16 mouse cellular contexts compared by ENCODE assay signal in genomic region chr2:57849338-57850057, GRCm38 (mm10).
A peak's percentile ranks its signal among the peaks of the same experiment; 100 is the strongest.
DNase-seq lines count a peak whose midpoint lies in the region; ATAC-seq and TF ChIP-seq lines count a peak whose summit lies in the region.
"Had no signal": no experiment of that assay in that cellular context is flagged by ENCODE, and none has a peak within 500 bp of the region (broad histone marks: within the 10 kb centered on the region; RNA-seq: fewer than 3 reads in every experiment).

No protein-coding gene starts in this region.

- DNase-seq in brain, embryonic 14.5 days (ENCODE audit: low read depth) = peak; percentile 78
- DNase-seq in testis, postnatal 10 days (ENCODE audit: low spot score) = no peak
- DNase-seq: cerebellum, postnatal 14 days; gastrocnemius, postnatal 25 days had no signal

- peak overlapping the region; percentile 76 for H3K27ac ChIP-seq in embryonic facial prominence, embryonic 12.5 days
- no peak overlapping the region for H3K27ac ChIP-seq in hindbrain, embryonic 13.5 days
- H3K27ac ChIP-seq in midbrain, embryonic 12.5 days (replicated peaks) = no peak overlapping the region
- H3K27ac ChIP-seq in liver, embryonic 12.5 days = no peak overlapping the region
- H3K27ac ChIP-seq: hindbrain, embryonic 15.5 days; kidney, postnatal 0 days; limb, embryonic 15.5 days; lung, embryonic 15.5 days had no signal

- H3K4me3 ChIP-seq in embryonic facial prominence, embryonic 12.5 days = no peak overlapping the region
- H3K4me3 ChIP-seq in hindbrain, embryonic 13.5 days = no peak overlapping the region
- H3K4me3 ChIP-seq in midbrain, embryonic 12.5 days = no peak overlapping the region
- no peak overlapping the region for H3K4me3 ChIP-seq in liver, embryonic 12.5 days
- H3K4me3 ChIP-seq: heart, embryonic 12.5 days; hindbrain, embryonic 15.5 days; limb, embryonic 15.5 days; lung, embryonic 15.5 days; megakaryocyte, embryonic 14.5 days had no signal

- TF ChIP-seq CTCF in brain, embryonic 14.5 days (IDR thresholded peaks at IDR 0.05; ENCODE audit: borderline replicate concordance, extremely low read depth, insufficient read depth, insufficient read length) = no peak

- no peak overlapping the region for H3K9ac ChIP-seq in embryonic facial prominence, embryonic 12.5 days
- no peak overlapping the region for H3K9ac ChIP-seq in hindbrain, embryonic 13.5 days
- H3K9ac ChIP-seq in midbrain, embryonic 12.5 days (replicated peaks) = no peak overlapping the region
- no peak overlapping the region for H3K9ac ChIP-seq in liver, embryonic 12.5 days
- H3K9ac ChIP-seq: heart, embryonic 12.5 days; hindbrain, embryonic 15.5 days; limb, embryonic 15.5 days; lung, embryonic 15.5 days had no signal

- no peaks in the 10 kb centered on the region for H3K27me3 ChIP-seq in embryonic facial prominence, embryonic 12.5 days
- H3K27me3 ChIP-seq in hindbrain, embryonic 13.5 days = no peaks in the 10 kb centered on the region
- H3K27me3 ChIP-seq in midbrain, embryonic 12.5 days = no peaks in the 10 kb centered on the region
- no peaks in the 10 kb centered on the region for H3K27me3 ChIP-seq in liver, embryonic 12.5 days (replicated peaks)
- H3K27me3 ChIP-seq: heart, embryonic 12.5 days; hindbrain, embryonic 15.5 days; limb, embryonic 15.5 days; lung, embryonic 15.5 days; megakaryocyte, embryonic 14.5 days had no signal

- no peak overlapping the region for H3K4me2 ChIP-seq in embryonic facial prominence, embryonic 12.5 days (replicated peaks)
- no peak overlapping the region for H3K4me2 ChIP-seq in hindbrain, embryonic 13.5 days
- no peak overlapping the region for H3K4me2 ChIP-seq in midbrain, embryonic 12.5 days (replicated peaks)
- no peak overlapping the region for H3K4me2 ChIP-seq in liver, embryonic 12.5 days
- H3K4me2 ChIP-seq: heart, embryonic 12.5 days; hindbrain, embryonic 15.5 days; limb, embryonic 15.5 days; lung, embryonic 15.5 days had no signal

- H3K4me1 ChIP-seq in embryonic facial prominence, embryonic 12.5 days = peaks cover 3% of the 10 kb centered on the region; the same call in 1 of the 2 replicates
- peaks cover 18% of the 10 kb centered on the region for H3K4me1 ChIP-seq in hindbrain, embryonic 13.5 days (replicated peaks)
- peaks cover 18% of the 10 kb centered on the region; the same call in 1 of the 2 replicates for H3K4me1 ChIP-seq in midbrain, embryonic 12.5 days
- no peaks in the 10 kb centered on the region for H3K4me1 ChIP-seq in liver, embryonic 12.5 days
- H3K4me1 ChIP-seq: lung, embryonic 15.5 days; megakaryocyte, embryonic 14.5 days had no signal

- no peak for TF ChIP-seq POLR2A in brain, embryonic 14.5 days (IDR thresholded peaks at IDR 0.05; ENCODE audit: borderline replicate concordance, extremely low read depth, insufficient read depth, insufficient read length, poor library complexity, severe bottlenecking)

- no peaks in the 10 kb centered on the region for H3K36me3 ChIP-seq in embryonic facial prominence, embryonic 12.5 days
- no peaks in the 10 kb centered on the region for H3K36me3 ChIP-seq in hindbrain, embryonic 13.5 days
- H3K36me3 ChIP-seq in midbrain, embryonic 12.5 days = no peaks in the 10 kb centered on the region
- H3K36me3 ChIP-seq in liver, embryonic 12.5 days = no peaks in the 10 kb centered on the region
- H3K36me3 ChIP-seq: heart, embryonic 12.5 days; hindbrain, embryonic 15.5 days; limb, embryonic 15.5 days; lung, embryonic 15.5 days had no signal

- no peaks in the 10 kb centered on the region for H3K9me3 ChIP-seq in embryonic facial prominence, embryonic 12.5 days
- no peaks in the 10 kb centered on the region for H3K9me3 ChIP-seq in hindbrain, embryonic 13.5 days
- no peaks in the 10 kb centered on the region for H3K9me3 ChIP-seq in midbrain, embryonic 12.5 days
- no peaks in the 10 kb centered on the region for H3K9me3 ChIP-seq in liver, embryonic 12.5 days (replicated peaks)
- H3K9me3 ChIP-seq: heart, embryonic 12.5 days; hindbrain, embryonic 15.5 days; limb, embryonic 15.5 days; lung, embryonic 15.5 days; megakaryocyte, embryonic 14.5 days had no signal

- ATAC-seq in embryonic facial prominence, embryonic 12.5 days (ENCODE audit: insufficient number of reproducible peaks, insufficient read depth, low FRiP score, low TSS enrichment) = peak; percentile 80
- 0 out of 2 replicates have a peak, but pooled peaks have one; percentile 32 for ATAC-seq in hindbrain, embryonic 13.5 days (ENCODE audit: low FRiP score)
- peak; percentile 57; the same call in 1 of the 2 replicates for ATAC-seq in midbrain, embryonic 12.5 days (ENCODE audit: low FRiP score, low read depth)
- no peak for ATAC-seq in liver, embryonic 12.5 days
- no peak for ATAC-seq in erythroblast, adult 5-6 weeks (replicated peaks; ENCODE audit: low FRiP score, poor library complexity, severe bottlenecking)
- ATAC-seq: CD4-positive, CD25-positive, alpha-beta regulatory T cell, adult 4 months had no signal

- WGBS in embryonic facial prominence, embryonic 12.5 days = 23% methylated on average over 4 of the region's 4 CpGs
- WGBS in hindbrain, embryonic 13.5 days = 45% methylated on average over 4 of the region's 4 CpGs
- WGBS in midbrain, embryonic 12.5 days = 41% methylated on average over 4 of the region's 4 CpGs
- WGBS in liver, embryonic 12.5 days (ENCODE audit: insufficient replicate concordance) = 67% methylated on average over 4 of the region's 4 CpGs

Comparison
In these comparisons a context has a peak if more than half of its experiments do, and no peak if none do; other contexts are left out.
1. ATAC-seq: peak in embryonic facial prominence, embryonic 12.5 days (single experiment), hindbrain, embryonic 13.5 days (single experiment) and midbrain, embryonic 12.5 days (single experiment); none in liver, embryonic 12.5 days (single experiment) and erythroblast, adult 5-6 weeks (single experiment).